Mouse (Mus musculus) limb, embryonic 10.5 days (tissue): ENCODE measurements at regions not wholly inside any gene's neighbourhood (a gene's known extent, or its start where the extent isn't known, plus 50 kb on each side); places are given as distances from the start of the nearest gene placed in this dataset.

Source experiments
- DNase-seq: peaks from one replicate; pipeline ENCODE4 v3.0.0-alpha.2; 2017; ENCODE audit warnings: low spot score
- H3K27ac ChIP-seq: fragments of 300-500 bp; sonication (generic); 2 replicates; pipeline ENCODE4 v1.5.1; 2016; ENCODE audit warnings: mild to moderate bottlenecking
- H3K27me3 ChIP-seq: fragments of 300-500 bp; sonication (generic); 2 replicates; pipeline ENCODE4 v1.6.1; 2016; ENCODE audit warnings: low read depth, mild to moderate bottlenecking; ENCODE audit not compliant: poor library complexity, severe bottlenecking
- H3K36me3 ChIP-seq: fragments of 300-500 bp; sonication (generic); 2 replicates; pipeline ENCODE4 v1.6.1; 2016; ENCODE audit warnings: mild to moderate bottlenecking, moderate library complexity
- H3K4me1 ChIP-seq: fragments of 300-500 bp; sonication (generic); 2 replicates; pipeline ENCODE4 v1.6.1; 2016
- H3K4me3 ChIP-seq: fragments of 300-500 bp; sonication (generic); 2 replicates; pipeline ENCODE4 v1.5.1; 2016; ENCODE audit warnings: mild to moderate bottlenecking, moderate library complexity
- H3K9me3 ChIP-seq: fragments of 300-500 bp; sonication (generic); replicated peaks from 2 replicates; pipeline ENCODE4 v1.6.1; 2016; ENCODE audit warnings: mild to moderate bottlenecking
- WGBS: fragments of 180-500 bp; shearing (Covaris S2); methylation state at CpG from one replicate; pipeline ENCODE4 v1.1.7; 2016; 5-methylcytosine and 5-hydroxymethylcytosine counted together

- no peak for DNase-seq
- WGBS = 90% methylated on average over 9 of the region's 9 CpGs
Measured at GRCm38 (mm10) chr5:64401737-64402136, 245.6 kb downstream of the Tbc1d1 start.

GRCm38 (mm10) chr5:64403077-64403981 is 247.2 kb downstream of the Tbc1d1 start:
- no peaks in the 10 kb centered on the region for H3K4me1 ChIP-seq
- no peak for DNase-seq

More at GRCm38 (mm10) chr5:64401737-64402136, 245.6 kb downstream of the Tbc1d1 start:
- no peaks in the 10 kb centered on the region for H3K9me3 ChIP-seq
- no peaks in the 10 kb centered on the region for H3K36me3 ChIP-seq
- H3K4me1 ChIP-seq = no peaks in the 10 kb centered on the region
- no peaks in the 10 kb centered on the region for H3K27me3 ChIP-seq
- no peak overlapping the region for H3K4me3 ChIP-seq
- no peak overlapping the region for H3K27ac ChIP-seq

GRCm38 (mm10) chr5:64403982-64404345 is 247.9 kb downstream of the Tbc1d1 start:
- WGBS = 90% methylated on average over 7 of the region's 7 CpGs
- no peak for DNase-seq

More at GRCm38 (mm10) chr5:64403077-64403981, 247.2 kb downstream of the Tbc1d1 start:
- Histone ChIP-seq H3K9me3 (no peaks in the 10 kb centered on the region), H3K27ac (no peak overlapping the region), H3K27me3 (no peaks in the 10 kb centered on the region), H3K36me3 (no peaks in the 10 kb centered on the region), H3K4me3 (no peak overlapping the region)
- WGBS = 87% methylated on average over 11 of the region's 11 CpGs

GRCm38 (mm10) chr5:64404512-64404911 is 248.4 kb downstream of the Tbc1d1 start:
- no peaks in the 10 kb centered on the region for H3K27me3 ChIP-seq
- H3K27ac ChIP-seq = no peak overlapping the region
- H3K4me1 ChIP-seq = no peaks in the 10 kb centered on the region
- WGBS = 95% methylated on average over 5 of the region's 5 CpGs
- H3K4me3 ChIP-seq = no peak overlapping the region
- no peak for DNase-seq
- no peaks in the 10 kb centered on the region for H3K36me3 ChIP-seq
- no peaks in the 10 kb centered on the region for H3K9me3 ChIP-seq

More at GRCm38 (mm10) chr5:64403982-64404345, 247.9 kb downstream of the Tbc1d1 start:
- H3K4me1 ChIP-seq = no peaks in the 10 kb centered on the region
- H3K36me3 ChIP-seq = no peaks in the 10 kb centered on the region
- no peak overlapping the region for H3K27ac ChIP-seq
- H3K4me3 ChIP-seq = no peak overlapping the region
- no peaks in the 10 kb centered on the region for H3K9me3 ChIP-seq
- no peaks in the 10 kb centered on the region for H3K27me3 ChIP-seq

GRCm38 (mm10) chr5:64408938-64409337 is 252.8 kb downstream of the Tbc1d1 start:
- WGBS = 74% methylated on average over 3 of the region's 3 CpGs
- Histone ChIP-seq H3K27me3 (no peaks in the 10 kb centered on the region), H3K4me1 (no peaks in the 10 kb centered on the region), H3K4me3 (no peak overlapping the region), H3K9me3 (no peaks in the 10 kb centered on the region), H3K27ac (no peak overlapping the region), H3K36me3 (no peaks in the 10 kb centered on the region)
- no peak for DNase-seq

GRCm38 (mm10) chr5:64410621-64411020 is 254.5 kb downstream of the Tbc1d1 start:
- Histone ChIP-seq H3K27ac (no peak overlapping the region), H3K9me3 (no peaks in the 10 kb centered on the region), H3K4me1 (no peaks in the 10 kb centered on the region), H3K27me3 (no peaks in the 10 kb centered on the region), H3K36me3 (no peaks in the 10 kb centered on the region), H3K4me3 (no peak overlapping the region)
- WGBS = 81% methylated on average over 7 of the region's 7 CpGs
- DNase-seq = no peak

GRCm38 (mm10) chr5:64414519-64414918 is 258.4 kb downstream of the Tbc1d1 start:
- 85% methylated on average over 5 of the region's 5 CpGs for WGBS
- no peaks in the 10 kb centered on the region for H3K4me1 ChIP-seq

GRCm38 (mm10) chr5:64419395-64419794 is 263.3 kb downstream of the Tbc1d1 start:
- no peak for DNase-seq
- WGBS = 72% methylated on average over 1 of the region's 1 CpGs
- Histone ChIP-seq H3K36me3 (no peaks in the 10 kb centered on the region), H3K27ac (no peak overlapping the region), H3K27me3 (no peaks in the 10 kb centered on the region), H3K4me3 (no peak overlapping the region), H3K4me1 (peaks cover 19% of the 10 kb centered on the region), H3K9me3 (no peaks in the 10 kb centered on the region)

More at GRCm38 (mm10) chr5:64414519-64414918, 258.4 kb downstream of the Tbc1d1 start:
- Histone ChIP-seq H3K4me3 (no peak overlapping the region), H3K9me3 (no peaks in the 10 kb centered on the region), H3K27ac (no peak overlapping the region), H3K36me3 (no peaks in the 10 kb centered on the region), H3K27me3 (no peaks in the 10 kb centered on the region)
- DNase-seq = no peak

GRCm38 (mm10) chr5:64422787-64423587 is 266.9 kb downstream of the Tbc1d1 start:
- DNase-seq = peak; percentile 38
- no peak overlapping the region for H3K4me3 ChIP-seq
- H3K27ac ChIP-seq = peak overlapping the region; percentile 39
- no peaks in the 10 kb centered on the region for H3K27me3 ChIP-seq
- H3K36me3 ChIP-seq = no peaks in the 10 kb centered on the region
- no peaks in the 10 kb centered on the region for H3K9me3 ChIP-seq
- WGBS = 20% methylated on average over 13 of the region's 13 CpGs
- H3K4me1 ChIP-seq = peaks cover 19% of the 10 kb centered on the region

GRCm38 (mm10) chr5:64428822-64429221 is 272.7 kb downstream of the Tbc1d1 start:
- Histone ChIP-seq H3K27me3 (no peaks in the 10 kb centered on the region), H3K36me3 (no peaks in the 10 kb centered on the region), H3K4me1 (peaks cover 4% of the 10 kb centered on the region; the same call in 1 of the 2 replicates), H3K9me3 (no peaks in the 10 kb centered on the region), H3K27ac (no peak overlapping the region), H3K4me3 (no peak overlapping the region)
- WGBS = 92% methylated on average over 8 of the region's 8 CpGs
- no peak for DNase-seq

GRCm38 (mm10) chr5:64430501-64430900 is 274.4 kb downstream of the Tbc1d1 start:
- Histone ChIP-seq H3K4me3 (no peak overlapping the region), H3K4me1 (peaks cover 3% of the 10 kb centered on the region; the same call in 1 of the 2 replicates), H3K27me3 (no peaks in the 10 kb centered on the region), H3K36me3 (no peaks in the 10 kb centered on the region), H3K27ac (no peak overlapping the region), H3K9me3 (no peaks in the 10 kb centered on the region)
- 73% methylated on average over 3 of the region's 3 CpGs for WGBS
- no peak for DNase-seq

GRCm38 (mm10) chr5:64431624-64432023 is 275.5 kb downstream of the Tbc1d1 start:
- Histone ChIP-seq H3K4me3 (no peak overlapping the region), H3K4me1 (peaks cover 6% of the 10 kb centered on the region; the same call in 1 of the 2 replicates), H3K9me3 (no peaks in the 10 kb centered on the region), H3K36me3 (no peaks in the 10 kb centered on the region), H3K27me3 (no peaks in the 10 kb centered on the region), H3K27ac (no peak overlapping the region)
- WGBS = 84% methylated on average over 6 of the region's 6 CpGs
- no peak for DNase-seq

GRCm38 (mm10) chr5:64433786-64434185 is 277.7 kb downstream of the Tbc1d1 start:
- no peak for DNase-seq
- no peaks in the 10 kb centered on the region for H3K9me3 ChIP-seq
- no peaks in the 10 kb centered on the region for H3K36me3 ChIP-seq
- peaks cover 11% of the 10 kb centered on the region; the same call in 1 of the 2 replicates for H3K4me1 ChIP-seq
- no peak overlapping the region for H3K4me3 ChIP-seq
- H3K27ac ChIP-seq = no peak overlapping the region
- WGBS = 96% methylated on average over 5 of the region's 5 CpGs
- no peaks in the 10 kb centered on the region for H3K27me3 ChIP-seq
